Mouse (Mus musculus) lung, postnatal 4 days (tissue): Measurements from ENCODE around the gene Kxd1.

Source experiments
- DNase-seq, 2 experiments: peaks; one replicate each; pipeline ENCODE4 v3.0.0; 2021

Kxd1 gene

DNA sequence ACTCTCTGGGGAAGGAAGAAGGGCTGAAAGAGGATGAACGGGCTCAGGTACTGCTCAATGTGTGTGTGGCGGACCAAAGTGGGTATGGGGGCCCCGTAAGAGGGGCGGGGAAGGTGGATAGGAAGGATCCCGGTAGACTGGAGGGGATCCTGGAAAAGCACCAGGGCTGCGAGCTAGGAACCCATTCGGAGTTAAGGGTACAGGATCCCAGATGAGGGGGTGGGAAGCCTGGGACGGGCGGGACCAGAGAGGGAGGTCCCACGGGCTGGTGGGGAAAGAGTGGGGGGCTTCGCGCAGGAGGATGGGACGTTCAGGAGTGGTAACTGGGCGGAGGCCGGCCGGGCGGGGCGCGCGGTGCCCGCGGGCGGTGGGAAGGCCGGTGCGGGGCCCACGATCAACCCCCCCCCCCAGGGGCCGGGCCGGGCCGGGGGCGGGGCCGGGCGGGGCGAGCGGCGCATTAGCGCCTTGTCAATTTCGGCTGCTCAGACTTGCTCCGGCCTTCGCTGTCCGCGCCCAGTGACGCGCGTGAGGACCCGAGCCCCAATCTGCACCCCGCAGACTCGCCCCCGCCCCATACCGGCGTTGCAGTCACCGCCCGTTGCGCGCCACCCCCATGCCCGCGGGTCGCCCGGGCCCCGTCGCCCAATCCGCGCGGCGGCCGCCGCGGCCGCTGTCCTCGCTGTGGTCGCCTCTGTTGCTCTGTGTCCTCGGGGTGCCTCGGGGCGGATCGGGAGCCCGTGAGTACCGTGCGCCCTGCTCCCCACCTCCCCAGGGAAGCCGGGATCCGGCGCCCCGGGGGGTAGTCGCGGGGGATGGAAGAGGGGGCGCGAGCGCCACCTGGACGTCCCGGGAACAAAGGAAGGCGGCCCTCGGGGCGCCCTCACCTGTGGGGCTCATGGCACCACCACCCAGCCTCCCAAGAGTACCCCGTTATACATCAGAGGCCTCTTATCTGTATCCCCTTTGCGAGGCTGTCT lies 34.8 kb downstream of the Kxd1 start, which contains the start of gene Crlf1:
Crlf1 (plus strand) TSS at position 495 of the 977 bp plus-strand sequence.
- DNase-seq, result peak in 1 of 2 experiments; percentile 63

GRCm38 (mm10) chr8:70490880-70491495 lies 36.8 kb downstream of the Kxd1 start:
- DNase-seq, result no peak

DNA sequence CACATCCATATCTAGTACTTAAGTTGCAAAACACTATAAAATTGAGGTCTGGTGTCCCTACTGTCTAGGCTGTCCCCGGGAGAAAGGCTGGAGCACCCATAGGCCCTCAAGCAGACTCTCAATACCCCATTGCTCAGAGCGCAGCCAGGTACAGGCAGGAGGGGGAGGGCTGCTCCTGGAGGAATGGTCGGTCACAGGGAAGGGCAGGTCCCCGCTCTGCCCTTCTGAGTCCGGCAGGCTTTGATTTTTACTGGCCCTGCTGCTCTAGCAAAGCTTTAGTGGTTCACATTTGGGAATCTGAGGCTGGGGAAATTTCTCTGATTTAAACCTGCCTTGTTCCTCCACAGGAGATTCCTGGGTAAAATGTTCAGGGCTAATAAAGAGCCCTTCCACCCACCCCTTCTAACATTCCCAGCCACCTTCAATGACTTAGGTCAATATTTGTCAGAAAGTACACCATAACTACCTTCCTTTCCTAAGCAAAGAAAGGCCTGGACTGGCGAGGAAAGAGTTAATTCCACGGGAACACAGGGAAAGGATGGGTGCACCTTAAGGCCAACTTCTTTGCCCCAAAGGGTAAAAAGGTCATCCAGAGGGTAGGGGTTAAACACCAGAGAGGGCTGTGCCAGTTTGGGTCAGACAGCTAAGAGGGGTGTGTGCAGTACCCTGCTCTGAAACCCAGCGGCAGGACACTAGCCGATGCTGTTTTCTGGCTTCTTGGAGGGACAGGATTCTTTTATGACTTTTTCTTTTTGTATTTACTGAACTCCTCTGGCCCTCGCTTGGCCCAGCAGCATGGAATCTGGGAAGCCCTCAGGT lies 37.5 kb downstream of the Kxd1 start:
- DNase-seq, result no peak

- peak in 1 of 2 experiments; percentile 65 for DNase-seq
These were observed 38.2 kb downstream of the Kxd1 start for GRCm38 (mm10) chr8:70489576-70489975.

DNA sequence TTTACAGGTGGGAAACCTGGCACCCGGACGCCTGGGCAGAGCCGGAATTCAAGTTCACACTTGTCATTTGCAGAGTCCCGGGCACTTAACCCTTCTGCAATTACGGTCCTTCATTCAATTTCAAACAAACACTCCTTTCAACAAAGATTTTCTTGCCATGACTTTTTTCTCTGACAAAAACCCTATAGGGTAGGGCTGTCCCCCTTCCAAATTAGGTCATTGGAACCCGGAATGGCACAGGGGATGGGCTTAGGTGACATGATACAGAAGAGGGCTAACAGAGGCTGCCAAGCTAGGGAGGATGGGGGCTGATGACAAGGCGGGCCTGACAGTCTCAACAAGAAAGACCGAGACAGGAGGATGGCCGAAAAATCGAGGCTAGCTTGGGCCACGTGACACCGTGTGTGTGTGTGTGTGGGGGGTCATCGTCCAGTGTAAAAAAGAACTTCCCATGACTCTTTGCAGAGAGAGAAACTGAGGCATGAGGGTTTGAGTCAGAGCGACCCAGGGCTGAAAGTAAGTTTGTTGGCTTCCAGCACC lies 38.8 kb downstream of the Kxd1 start:
- DNase-seq, result no peak

GRCm38 (mm10) chr8:70487993-70488796 lies 39.6 kb downstream of the Kxd1 start:
- DNase-seq, result peak; percentile 60 to 84

- no peak for DNase-seq
These were observed 40.7 kb downstream of the Kxd1 start, which contains the start of gene Tmem59l for GRCm38 (mm10) chr8:70486941-70487520. TSS of gene Tmem59l (minus strand) at chr8:70487358.

GRCm38 (mm10) chr8:70486191-70486681 lies 41.5 kb downstream of the Kxd1 start:
- DNase-seq, result no peak

GRCm38 (mm10) chr8:70482943-70483342 lies 44.8 kb downstream of the Kxd1 start:
- DNase-seq, result peak; percentile 54 to 81

GRCm38 (mm10) chr8:70481908-70482307 lies 45.8 kb downstream of the Kxd1 start:
- DNase-seq, result no peak

GRCm38 (mm10) chr8:70477269-70477982 lies 50.3 kb downstream of the Kxd1 start:
- DNase-seq, result peak in 1 of 2 experiments; percentile 54

GRCm38 (mm10) chr8:70476333-70477268 lies 51.2 kb downstream of the Kxd1 start, which contains the start of gene Klhl26:
TSS of gene Klhl26 (minus strand) at chr8:70476968.
- DNase-seq, result peak; percentile 97 to 99

DNA sequence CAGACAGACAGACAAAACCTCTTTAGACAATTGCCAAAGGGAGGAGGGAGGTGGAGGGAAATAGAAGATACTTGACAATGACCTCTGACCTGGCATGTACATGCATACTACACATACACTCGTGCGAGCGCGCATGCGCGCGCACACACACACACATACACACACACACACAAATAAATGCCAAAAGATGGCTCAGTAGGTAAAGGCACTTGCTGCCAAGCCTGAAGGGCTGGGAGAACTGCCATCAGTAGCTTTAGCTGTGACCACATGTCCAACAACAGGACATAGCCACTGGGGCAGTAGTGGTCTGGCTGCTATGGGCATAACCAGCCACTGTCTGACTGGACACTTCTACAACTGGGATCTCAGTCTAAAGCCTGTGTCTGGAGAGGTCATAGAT lies 55.9 kb downstream of the Kxd1 start:
- DNase-seq, result no peak

- DNase-seq, result no peak
These were observed 57.8 kb downstream of the Kxd1 start for GRCm38 (mm10) chr8:70469938-70470337.

DNA sequence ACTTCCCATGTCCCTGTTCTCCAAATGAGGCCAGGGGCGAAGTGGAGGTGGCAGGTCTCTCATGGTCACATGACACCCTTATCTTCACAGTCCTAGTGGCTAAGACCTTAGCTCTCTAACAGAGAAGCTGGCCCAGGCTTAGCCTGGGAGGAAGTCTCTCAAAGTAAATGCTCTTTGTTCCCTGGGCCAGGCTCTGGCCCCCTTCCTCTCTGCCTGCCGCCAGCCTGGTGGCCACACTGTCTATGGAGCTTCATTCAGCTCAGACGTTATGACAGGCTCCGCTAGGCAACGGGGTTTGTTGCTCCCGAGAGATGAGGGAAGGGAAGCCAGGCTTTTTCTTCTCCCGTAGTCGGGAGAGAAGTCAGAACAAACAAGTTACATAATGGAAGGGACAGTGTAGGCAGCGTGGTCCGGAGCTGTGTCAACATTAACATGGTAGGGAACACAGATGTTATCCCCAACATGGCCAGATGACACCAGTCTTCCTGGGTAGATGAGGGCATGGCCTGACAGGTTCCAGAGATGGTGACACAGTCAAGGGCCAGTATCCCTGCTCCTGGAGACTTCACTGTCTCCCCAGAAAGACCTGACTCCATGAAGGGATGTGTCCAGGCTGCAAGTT lies 58.4 kb downstream of the Kxd1 start:
- no peak for DNase-seq

- DNase-seq, result no peak
These were observed 59.0 kb downstream of the Kxd1 start for GRCm38 (mm10) chr8:70468733-70469132.

GRCm38 (mm10) chr8:70467907-70468306 lies 59.8 kb downstream of the Kxd1 start:
- DNase-seq, result no peak

DNA sequence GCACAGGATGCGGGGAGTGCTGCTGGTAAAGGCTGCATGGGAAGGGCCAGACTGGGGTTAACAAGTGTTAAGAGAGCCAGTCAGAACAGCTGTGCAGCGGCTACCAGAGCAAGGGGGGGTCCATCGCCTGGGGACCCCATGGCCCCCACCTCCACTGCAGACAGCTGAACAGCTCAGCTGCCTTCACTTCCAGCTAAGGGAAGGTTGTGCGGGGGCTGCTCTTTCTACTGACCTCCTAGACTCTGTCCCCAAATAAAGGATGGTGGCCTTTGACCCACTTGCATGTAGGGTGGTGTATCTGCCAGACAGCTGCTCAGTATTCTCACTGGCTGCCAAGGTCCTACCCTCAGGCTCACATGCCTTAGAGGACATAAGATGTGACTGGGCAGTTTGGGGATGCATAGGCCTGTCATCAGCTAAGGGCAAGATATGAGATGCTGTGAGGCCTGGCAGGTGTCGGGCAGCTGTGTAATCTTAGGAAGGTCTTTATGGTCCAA lies 60.5 kb downstream of the Kxd1 start:
- DNase-seq, result no peak

DNA sequence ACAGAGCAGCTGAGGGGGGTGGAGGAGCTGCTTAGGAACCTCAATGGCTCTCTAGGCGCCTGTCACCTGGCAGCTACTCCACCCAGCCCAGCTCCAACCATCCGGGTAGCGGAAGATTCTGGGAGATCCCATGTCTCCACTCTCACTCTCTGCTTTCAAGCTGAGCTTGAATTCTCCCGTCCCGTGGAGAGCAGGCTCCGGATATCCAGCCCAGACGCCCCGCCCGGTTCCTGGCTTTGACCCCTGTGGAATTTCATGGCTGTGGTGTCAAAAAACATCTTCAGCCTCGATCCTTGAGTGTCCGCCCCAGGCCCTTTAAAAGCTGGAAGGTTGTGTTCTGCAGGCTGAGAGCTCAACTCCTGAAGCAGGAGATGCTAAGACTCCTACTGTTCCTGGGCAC lies 61.0 kb downstream of the Kxd1 start:
- no peak for DNase-seq
